Mouse (Mus musculus) forelimb bud, embryonic 11.5 days (tissue): ENCODE data around the gene Epha5.

Source experiments
- DNase-seq: peaks from one replicate; pipeline ENCODE4 v3.0.0-alpha.2; 2012; ENCODE audit warnings: low read depth, low spot score

Epha5 gene

DNA sequence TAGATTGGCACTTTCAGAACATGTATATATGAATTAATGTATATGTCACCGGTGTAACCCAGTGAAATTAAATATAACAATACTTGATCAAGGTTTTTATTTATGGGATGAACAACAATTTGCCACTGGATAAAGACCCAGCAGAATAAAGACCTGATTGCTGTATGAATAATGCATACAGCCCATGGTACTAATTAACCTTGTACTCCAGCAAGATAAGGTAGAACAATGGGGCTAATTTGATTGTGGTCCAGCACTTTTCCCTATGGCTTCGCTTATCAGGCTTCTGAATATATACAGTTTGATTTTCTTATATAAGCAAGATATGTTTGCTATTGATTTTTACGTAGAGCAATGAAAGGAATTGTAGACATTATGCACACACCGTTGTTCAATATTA is 103.6 kb downstream of the Epha5 start:
- DNase-seq, result no peak

DNA sequence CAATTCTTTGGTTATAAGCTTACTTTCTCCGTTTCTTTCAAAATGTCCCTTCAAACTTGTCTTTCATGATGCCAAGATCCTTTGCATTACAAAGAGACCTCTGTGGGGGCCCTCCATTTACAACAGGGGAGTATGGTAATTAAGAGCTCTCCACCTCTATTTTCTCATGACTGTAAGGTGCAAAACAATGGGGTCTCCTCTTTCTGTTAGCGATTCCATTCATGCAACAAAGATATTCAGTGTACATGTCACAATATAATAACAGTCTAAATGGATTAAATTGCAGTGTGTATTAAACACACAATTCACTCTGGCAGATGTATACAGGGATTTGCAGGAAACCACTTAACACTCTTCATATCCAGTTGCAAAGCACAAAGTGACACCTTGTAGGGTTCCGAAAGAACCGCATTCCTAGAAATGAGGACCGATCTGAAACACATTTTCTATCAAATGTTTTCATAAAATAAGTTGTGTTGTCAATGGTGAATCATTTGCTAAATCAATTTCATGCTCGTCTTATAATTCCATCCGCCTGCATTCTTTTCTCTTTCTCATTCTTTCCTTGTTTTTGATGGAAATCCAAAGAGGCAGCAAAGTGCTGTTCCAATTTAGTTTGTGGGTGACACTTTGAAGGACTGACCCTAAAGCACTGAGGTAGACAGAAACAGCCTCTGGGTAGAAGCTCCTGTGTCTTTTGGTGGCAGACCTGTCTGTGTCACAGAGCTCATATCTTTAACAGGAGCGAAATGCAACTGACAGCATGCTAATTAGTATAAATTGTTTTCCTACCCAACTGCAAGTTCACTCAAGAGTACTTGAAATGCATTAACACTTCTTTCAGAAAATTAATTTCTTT is 118.1 kb downstream of the Epha5 start:
- DNase-seq, result no peak

- DNase-seq, result no peak
These were observed 127.7 kb downstream of the Epha5 start for GRCm38 (mm10) chr5:84289429-84289977.

DNA sequence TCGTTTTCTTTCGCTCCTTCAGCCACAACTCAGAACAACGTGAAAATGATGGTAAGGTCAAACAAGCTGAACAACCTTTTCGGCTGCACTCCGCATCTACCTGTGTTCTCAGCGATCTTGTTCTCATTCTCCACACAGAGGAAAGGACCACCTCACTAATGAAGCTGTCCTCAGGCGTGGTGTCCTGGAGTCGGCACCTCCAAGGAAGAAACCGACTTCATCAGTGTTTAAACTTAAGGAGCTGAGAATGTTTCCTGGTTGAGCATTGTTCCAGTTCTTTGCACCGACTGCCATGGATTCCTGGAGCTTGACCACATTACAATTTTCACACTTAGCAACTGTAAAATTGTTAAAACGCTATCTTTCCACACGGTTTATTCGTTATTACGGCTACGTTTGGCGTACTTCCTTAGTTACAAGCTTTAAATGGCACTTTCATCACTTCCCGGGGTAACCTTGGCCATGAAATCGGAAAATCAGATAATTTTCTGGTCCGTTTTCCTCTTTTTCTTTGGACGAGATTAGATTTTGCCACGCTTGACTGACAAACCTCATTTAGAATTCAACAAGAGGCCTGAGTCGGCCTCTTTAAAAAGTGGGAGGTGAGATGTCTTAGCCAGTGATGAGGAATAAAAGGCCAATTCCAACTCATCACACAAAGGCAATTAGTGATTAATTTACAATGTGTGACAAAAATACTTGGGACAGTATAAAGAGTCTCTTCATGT is 135.7 kb downstream of the Epha5 start:
- DNase-seq, result no peak

DNA sequence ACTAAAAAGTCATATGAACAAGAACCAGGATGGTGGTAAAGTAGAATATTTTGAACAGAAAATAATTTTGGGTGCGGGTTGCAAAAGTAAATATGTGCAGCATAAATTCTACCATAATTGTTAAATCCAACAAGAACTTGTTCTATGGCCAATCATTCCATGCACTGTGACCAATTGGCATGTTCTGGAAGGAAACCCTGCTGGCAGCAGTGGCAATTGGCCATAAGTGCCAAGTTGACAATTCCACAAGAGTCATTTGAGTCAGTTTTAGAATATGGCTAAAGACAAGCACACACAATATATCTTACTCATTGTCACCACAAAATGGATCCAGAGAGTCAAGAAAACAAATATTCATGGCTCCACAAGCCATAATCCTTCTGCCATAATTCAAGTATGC is 140.2 kb downstream of the Epha5 start:
- no peak for DNase-seq

GRCm38 (mm10) chr5:84265407-84265806 is 151.8 kb downstream of the Epha5 start:
- no peak for DNase-seq

DNA sequence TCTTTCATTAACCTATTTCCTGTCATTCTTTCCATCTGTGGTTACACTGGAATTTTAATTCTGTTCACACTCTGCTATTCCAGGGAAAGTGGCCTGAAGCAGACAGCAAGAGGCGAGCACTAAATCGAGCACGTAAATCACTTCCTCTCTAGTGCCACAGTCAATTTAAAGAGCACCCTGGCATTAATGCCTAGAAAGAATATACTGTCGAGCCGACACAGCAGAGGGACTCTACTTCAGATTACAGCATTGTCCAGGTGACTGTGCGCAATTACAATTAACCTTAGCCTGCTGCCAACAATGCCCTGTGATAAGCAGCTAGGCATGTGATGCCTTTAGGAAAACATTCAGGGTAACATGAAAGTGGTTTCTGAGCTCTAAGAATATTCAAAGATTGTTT is 153.2 kb downstream of the Epha5 start:
- DNase-seq, result peak; percentile 30

GRCm38 (mm10) chr5:84229971-84230370 is 187.2 kb downstream of the Epha5 start:
- no peak for DNase-seq

- no peak for DNase-seq
These were observed 208.6 kb downstream of the Epha5 start for GRCm38 (mm10) chr5:84208609-84209008.

DNA sequence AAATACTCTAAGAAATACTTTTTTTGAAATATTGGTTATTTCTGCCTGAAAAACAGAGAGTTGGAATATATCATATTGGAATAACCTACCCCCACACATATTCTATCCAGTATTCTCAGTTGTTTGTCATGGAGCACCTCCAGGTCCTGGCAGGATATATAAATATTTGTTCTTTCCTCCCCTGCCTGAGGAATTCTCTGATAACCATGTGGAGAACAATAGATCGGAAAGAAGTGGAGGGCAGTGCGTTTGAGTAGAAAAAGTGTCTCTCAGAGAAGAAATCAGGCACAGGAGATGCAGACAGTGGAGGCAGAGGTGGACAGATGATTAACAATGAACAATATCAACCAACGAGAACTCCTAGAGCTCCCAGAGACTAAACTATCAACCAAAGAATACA is 223.8 kb downstream of the Epha5 start:
- no peak for DNase-seq

DNA sequence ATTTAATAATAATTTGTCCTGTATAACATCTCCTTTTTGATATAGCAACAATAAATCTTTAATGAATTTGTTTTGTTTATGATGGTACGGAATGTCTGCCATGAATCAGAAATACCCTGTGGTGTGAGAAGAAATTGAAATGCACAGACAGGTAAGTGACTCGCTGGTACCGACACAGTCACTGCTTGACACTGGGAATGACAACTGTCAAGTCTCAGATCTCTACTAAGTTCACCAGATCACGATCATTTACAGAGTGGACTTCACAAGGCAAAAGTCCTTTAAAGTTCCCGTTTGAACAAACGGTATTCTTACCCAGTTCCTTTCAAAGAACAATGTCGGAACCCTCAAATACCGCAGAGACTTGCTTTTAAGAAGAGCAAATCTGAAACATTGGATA is 233.0 kb downstream of the Epha5 start:
- DNase-seq, result no peak

- DNase-seq, result no peak
These were observed 264.1 kb downstream of the Epha5 start for GRCm38 (mm10) chr5:84153095-84153494.

GRCm38 (mm10) chr5:84142138-84142537 is 275.0 kb downstream of the Epha5 start:
- no peak for DNase-seq

- no peak for DNase-seq
These were observed 321.2 kb downstream of the Epha5 start for GRCm38 (mm10) chr5:84095947-84096346.

- no peak for DNase-seq
These were observed 335.9 kb downstream of the Epha5 start for GRCm38 (mm10) chr5:84081321-84081720.

DNA sequence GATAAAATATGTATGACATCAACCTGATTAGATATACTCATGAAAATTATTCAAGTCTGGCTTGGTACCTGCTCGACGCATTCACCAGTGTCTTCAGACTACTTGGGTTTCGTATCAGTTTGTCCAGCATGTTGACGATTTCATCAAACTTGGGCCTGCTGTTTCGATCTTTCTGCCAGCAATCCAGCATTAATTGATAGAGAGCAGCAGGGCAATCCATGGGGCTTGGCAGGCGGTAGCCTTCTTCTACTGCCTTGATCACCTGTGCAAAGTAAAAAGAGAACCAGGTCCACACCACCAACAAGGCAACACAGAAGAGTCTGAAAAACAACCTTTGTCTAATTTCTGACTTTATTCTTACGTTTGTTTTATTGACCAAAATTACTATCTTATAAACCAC is 346.2 kb downstream of the Epha5 start:
- no peak for DNase-seq

DNA sequence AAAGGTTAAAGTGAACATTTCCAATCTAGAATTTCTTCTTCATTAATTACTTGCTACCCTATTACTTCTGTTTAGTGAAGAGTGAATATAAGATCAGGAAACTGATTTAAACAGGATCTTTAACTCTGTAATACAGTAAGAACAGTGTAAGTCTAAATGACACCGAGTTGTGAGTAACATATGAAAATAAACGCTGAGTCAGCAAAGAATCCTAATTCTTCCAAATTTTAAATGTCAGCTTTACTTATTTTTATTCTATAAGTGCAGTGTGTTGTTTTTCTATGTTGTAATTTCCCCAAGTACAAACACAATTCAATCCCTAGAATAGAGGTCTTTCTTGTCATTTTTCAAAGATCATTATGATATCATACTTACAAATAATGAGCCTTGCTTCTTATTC is 363.3 kb downstream of the Epha5 start:
- no peak for DNase-seq

- DNase-seq, result no peak
These were observed 379.8 kb downstream of the Epha5 start for GRCm38 (mm10) chr5:84037250-84037963.
